Mouse (Mus musculus): ENCODE data around the gene Txndc2. TPM values are rescaled to one million over a fixed set of nuclear protein-coding genes. Genes with fewer than 3 reads are reported as not detected.
A peak's percentile ranks its signal among the peaks of the same experiment; 100 is the strongest.

Gene Txndc2
- polyA plus RNA-seq, 1 experiment from 2014 or later = 0.16 TPM

- H3K27ac ChIP-seq (ENCODE audit: low read depth) = no peak overlapping the region
- H3K4me2 ChIP-seq = no peak overlapping the region
- DNase-seq (peak; percentile 15), ATAC-seq (ENCODE audit: insufficient read depth) (no peak)
- H3K36me3 ChIP-seq (ENCODE audit: insufficient read depth) = no peaks in the 10 kb centered on the region
- peak; percentile 37 for TF ChIP-seq CTCF (IDR thresholded peaks at IDR 0.05; ENCODE audit: low read depth)
- WGBS = 80% methylated on average over 1 of the region's 1 CpGs
- no peaks in the 10 kb centered on the region for H3K4me1 ChIP-seq (ENCODE audit: insufficient read depth)
- no peaks in the 10 kb centered on the region for H3K9me3 ChIP-seq (ENCODE audit: low read depth, low read length)
- H3K27me3 ChIP-seq (ENCODE audit: insufficient read depth, low read length) = no peaks in the 10 kb centered on the region
- no peak overlapping the region for H3K9ac ChIP-seq
- H3K4me3 ChIP-seq (ENCODE audit: low read depth, low read length) = no peak overlapping the region
These were observed 35.8 kb upstream of the Txndc2 start for GRCm38 (mm10) chr17:65677742-65678141.

- Histone ChIP-seq H3K9ac (no peak overlapping the region), H3K4me2 (no peak overlapping the region), H3K9me3 (ENCODE audit: low read depth, low read length) (no peaks in the 10 kb centered on the region), H3K4me3 (ENCODE audit: low read depth, low read length) (no peak overlapping the region), H3K36me3 (ENCODE audit: insufficient read depth) (no peaks in the 10 kb centered on the region), H3K27me3 (ENCODE audit: insufficient read depth, low read length) (no peaks in the 10 kb centered on the region), H3K4me1 (ENCODE audit: insufficient read depth) (no peaks in the 10 kb centered on the region), H3K27ac (ENCODE audit: low read depth) (no peak overlapping the region)
- WGBS = 80% methylated on average over 8 of the region's 8 CpGs
- DNase-seq = no peak
- ATAC-seq (ENCODE audit: insufficient read depth) = no peak
- TF ChIP-seq CTCF (IDR thresholded peaks at IDR 0.05; ENCODE audit: low read depth) = no peak
These were observed 34.6 kb upstream of the Txndc2 start for GRCm38 (mm10) chr17:65676536-65676935.

GRCm38 (mm10) chr17:65675985-65676384, 34.0 kb upstream of the Txndc2 start:
- Histone ChIP-seq H3K4me1 (ENCODE audit: insufficient read depth) (no peaks in the 10 kb centered on the region), H3K27me3 (ENCODE audit: insufficient read depth, low read length) (no peaks in the 10 kb centered on the region), H3K36me3 (ENCODE audit: insufficient read depth) (no peaks in the 10 kb centered on the region), H3K4me2 (no peak overlapping the region), H3K27ac (ENCODE audit: low read depth) (no peak overlapping the region), H3K4me3 (ENCODE audit: low read depth, low read length) (no peak overlapping the region), H3K9me3 (ENCODE audit: low read depth, low read length) (no peaks in the 10 kb centered on the region), H3K9ac (no peak overlapping the region)
- no peak for ATAC-seq (ENCODE audit: insufficient read depth)
- no peak for TF ChIP-seq CTCF (IDR thresholded peaks at IDR 0.05; ENCODE audit: low read depth)
- no peak for DNase-seq
- 86% methylated on average over 3 of the region's 3 CpGs for WGBS

GRCm38 (mm10) chr17:65674710-65675171, 32.8 kb upstream of the Txndc2 start:
- no peaks in the 10 kb centered on the region for H3K4me1 ChIP-seq (ENCODE audit: insufficient read depth)
- H3K27me3 ChIP-seq (ENCODE audit: insufficient read depth, low read length) = no peaks in the 10 kb centered on the region
- DNase-seq = peak; percentile 4
- no peak overlapping the region for H3K9ac ChIP-seq
- WGBS = 65% methylated on average over 1 of the region's 1 CpGs
- no peak overlapping the region for H3K4me3 ChIP-seq (ENCODE audit: low read depth, low read length)
- H3K27ac ChIP-seq (ENCODE audit: low read depth) = no peak overlapping the region
- H3K9me3 ChIP-seq (ENCODE audit: low read depth, low read length) = no peaks in the 10 kb centered on the region
- ATAC-seq (ENCODE audit: insufficient read depth) = no peak
- TF ChIP-seq CTCF (IDR thresholded peaks at IDR 0.05; ENCODE audit: low read depth) = no peak
- no peak overlapping the region for H3K4me2 ChIP-seq
- H3K36me3 ChIP-seq (ENCODE audit: insufficient read depth) = no peaks in the 10 kb centered on the region

GRCm38 (mm10) chr17:65672926-65673325, 31.0 kb upstream of the Txndc2 start:
- no peak for DNase-seq
- Histone ChIP-seq H3K27ac (ENCODE audit: low read depth) (no peak overlapping the region), H3K4me3 (ENCODE audit: low read depth, low read length) (no peak overlapping the region), H3K9me3 (ENCODE audit: low read depth, low read length) (no peaks in the 10 kb centered on the region), H3K36me3 (ENCODE audit: insufficient read depth) (no peaks in the 10 kb centered on the region), H3K4me1 (ENCODE audit: insufficient read depth) (no peaks in the 10 kb centered on the region), H3K4me2 (no peak overlapping the region), H3K27me3 (ENCODE audit: insufficient read depth, low read length) (no peaks in the 10 kb centered on the region), H3K9ac (no peak overlapping the region)
- WGBS = 87% methylated on average over 7 of the region's 7 CpGs
- TF ChIP-seq CTCF (IDR thresholded peaks at IDR 0.05; ENCODE audit: low read depth) = no peak
- ATAC-seq (ENCODE audit: insufficient read depth) = no peak

GRCm38 (mm10) chr17:65669061-65669460, 27.1 kb upstream of the Txndc2 start:
- no peaks in the 10 kb centered on the region for H3K27me3 ChIP-seq (ENCODE audit: insufficient read depth, low read length)
- no peak overlapping the region for H3K4me3 ChIP-seq (ENCODE audit: low read depth, low read length)
- H3K36me3 ChIP-seq (ENCODE audit: insufficient read depth) = no peaks in the 10 kb centered on the region
- no peaks in the 10 kb centered on the region; the same call in 1 of the 2 replicates for H3K4me1 ChIP-seq (ENCODE audit: insufficient read depth)
- ATAC-seq (ENCODE audit: insufficient read depth) (no peak), DNase-seq (no peak)
- no peaks in the 10 kb centered on the region for H3K9me3 ChIP-seq (ENCODE audit: low read depth, low read length)
- no peak overlapping the region for H3K9ac ChIP-seq
- no peak for TF ChIP-seq CTCF (IDR thresholded peaks at IDR 0.05; ENCODE audit: low read depth)
- WGBS = 77% methylated on average over 4 of the region's 4 CpGs
- no peak overlapping the region for H3K27ac ChIP-seq (ENCODE audit: low read depth)
- no peak overlapping the region for H3K4me2 ChIP-seq

GRCm38 (mm10) chr17:65667792-65668191, 25.8 kb upstream of the Txndc2 start:
- H3K9me3 ChIP-seq (ENCODE audit: low read depth, low read length) = no peaks in the 10 kb centered on the region
- no peak overlapping the region for H3K4me3 ChIP-seq (ENCODE audit: low read depth, low read length)
- no peak overlapping the region for H3K27ac ChIP-seq (ENCODE audit: low read depth)
- H3K4me2 ChIP-seq = no peak overlapping the region
- no peak overlapping the region for H3K9ac ChIP-seq
- H3K36me3 ChIP-seq (ENCODE audit: insufficient read depth) = no peaks in the 10 kb centered on the region
- 73% methylated on average over 14 of the region's 14 CpGs for WGBS
- DNase-seq = no peak
- H3K27me3 ChIP-seq (ENCODE audit: insufficient read depth, low read length) = no peaks in the 10 kb centered on the region
- TF ChIP-seq CTCF (IDR thresholded peaks at IDR 0.05; ENCODE audit: low read depth) = no peak
- H3K4me1 ChIP-seq (ENCODE audit: insufficient read depth) = no peaks in the 10 kb centered on the region; the same call in 1 of the 2 replicates
- no peak for ATAC-seq (ENCODE audit: insufficient read depth)

Data from lung, embryonic 14.5 days (tissue).